Mouse (Mus musculus) heart, adult 2 months (tissue): ENCODE measurements around the gene Map2k5.

Source experiments
- CTCF ChIP-seq: fragments of 200-600 bp; IDR thresholded peaks from 2 replicates; pipeline ENCODE4 v1.8.1; 2022; ENCODE audit warnings: antibody characterized with exemption, mild to moderate bottlenecking, moderate library complexity
- EP300 ChIP-seq: fragments of 200-500 bp; IDR thresholded peaks from 2 replicates; pipeline ENCODE4 v1.6.1; 2011; ENCODE audit warnings: low read depth, low read length, control low read depth; ENCODE audit not compliant: insufficient read depth
- POLR2A ChIP-seq: fragments of 200-500 bp; IDR thresholded peaks from 2 replicates; pipeline ENCODE4 v1.6.1; 2011; ENCODE audit warnings: mild to moderate bottlenecking, low read depth, low read length, control low read depth; ENCODE audit not compliant: insufficient read depth

GRCm38 (mm10) chr9:63241241-63241640 lies 136.5 kb downstream of the Map2k5 start:
- TF ChIP-seq POLR2A (no peak), CTCF (no peak), EP300 (no peak)
